Comparison of ENCODE assay signal across 12 mouse cellular contexts in the genomic region with DNA sequence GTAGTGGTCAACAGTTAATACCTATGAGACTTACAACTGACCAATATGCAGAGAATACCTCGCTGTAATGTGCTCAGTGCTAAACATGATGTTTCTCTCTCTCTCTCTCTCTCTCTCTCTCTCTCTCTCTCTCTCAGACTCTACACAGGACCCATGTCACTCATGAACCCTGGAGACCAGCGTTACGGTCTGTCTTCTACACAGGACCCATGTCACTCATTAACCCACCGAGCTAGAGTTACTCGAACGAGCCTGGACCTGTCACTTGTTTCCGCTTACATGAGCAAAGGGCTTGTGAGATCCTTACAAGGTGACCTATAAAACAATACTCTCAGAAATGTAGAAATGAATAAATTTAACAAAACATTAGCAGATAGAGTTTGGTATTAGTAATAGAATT. TPM values are rescaled to one million over a fixed set of nuclear protein-coding genes. Genes with fewer than 3 reads are reported as not detected.
"Had no signal": no experiment of that assay in that cellular context is flagged by ENCODE, and none has a peak within 500 bp of the region (broad histone marks: within the 10 kb centered on the region; RNA-seq: fewer than 3 reads in every experiment).

No protein-coding gene starts in this region.

- H3K27ac ChIP-seq: hindbrain, embryonic 14.5 days; limb, embryonic 13.5 days; liver, embryonic 14.5 days; midbrain, embryonic 12.5 days had no signal

- H3K36me3 ChIP-seq: limb, embryonic 13.5 days; midbrain, embryonic 12.5 days had no signal

- H3K9ac ChIP-seq: hindbrain, embryonic 14.5 days; limb, embryonic 13.5 days; liver, embryonic 14.5 days; midbrain, embryonic 12.5 days had no signal

- H3K4me2 ChIP-seq: hindbrain, embryonic 14.5 days; limb, embryonic 13.5 days; midbrain, embryonic 12.5 days had no signal

- H3K9me3 ChIP-seq: limb, embryonic 13.5 days; midbrain, embryonic 12.5 days had no signal

- ATAC-seq: inflammation-experienced regulatory T-cells, adult 6 months; intestine, postnatal 0 days had no signal

- H3K4me3 ChIP-seq: limb, embryonic 13.5 days; midbrain, embryonic 12.5 days had no signal

- DNase-seq: left cerebral cortex, postnatal 4 days; lung, adult 18-20 months; right cerebral cortex, postnatal 14 days had no signal

- H3K27me3 ChIP-seq: limb, embryonic 13.5 days; midbrain, embryonic 12.5 days had no signal

- H3K4me1 ChIP-seq: limb, embryonic 13.5 days; midbrain, embryonic 12.5 days had no signal

RNA-seq across cellular contexts. Expression of a gene that starts 33.9 kb away (rescaled TPM):
- total RNA-seq: liver, adult 2 months; megakaryocyte-erythroid progenitor cell, adult 5-6 weeks had no signal
- polyA plus RNA-seq: inflammation-experienced regulatory T-cells, adult 6 months; intestine, postnatal 0 days; limb, embryonic 13.5 days; liver, adult 2 months; liver, embryonic 14.5 days; small intestine, adult 2 months had no signal
